Mouse (Mus musculus) intestine, postnatal 0 days (tissue): ENCODE data around the gene Spata13. TPM values are rescaled to one million over a fixed set of nuclear protein-coding genes. Genes with fewer than 3 reads are reported as not detected.

ENCODE experiments used
- ATAC-seq: fragments of 200-750 bp; cut with Nextera tagmentation; 2 replicates; pipeline ENCODE4 v1.8.0; 2017; ENCODE audit warnings: mild to moderate bottlenecking, moderate TSS enrichment, moderate library complexity
- H3K27ac ChIP-seq: fragments of 300-500 bp; sonication (generic); 2 replicates; pipeline ENCODE4 v1.5.1; 2014; ENCODE audit warnings: mild to moderate bottlenecking, low read depth, low read length, moderate library complexity
- H3K27me3 ChIP-seq: fragments of 300-500 bp; sonication (generic); replicated peaks from 2 replicates; pipeline ENCODE4 v1.6.1; 2014; ENCODE audit warnings: low read length, mixed read lengths; ENCODE audit not compliant: control insufficient read depth, insufficient read depth
- H3K36me3 ChIP-seq: fragments of 300-500 bp; sonication (generic); 2 replicates; pipeline ENCODE4 v1.6.1; 2014; ENCODE audit warnings: mild to moderate bottlenecking, moderate library complexity; ENCODE audit not compliant: control insufficient read depth, insufficient read depth
- H3K4me1 ChIP-seq: fragments of 300-500 bp; sonication (generic); replicated peaks from 2 replicates; pipeline ENCODE4 v1.6.1; 2014; ENCODE audit warnings: antibody characterized with exemption, low read length, mixed read lengths; ENCODE audit not compliant: control insufficient read depth, insufficient read depth
- H3K4me2 ChIP-seq: fragments of 300-500 bp; sonication (generic); replicated peaks from 2 replicates; pipeline ENCODE4 v1.6.1; 2014; ENCODE audit warnings: low read depth, mild to moderate bottlenecking, moderate library complexity
- H3K4me3 ChIP-seq: fragments of 300-500 bp; sonication (generic); 2 replicates; pipeline ENCODE4 v1.5.1; 2014; ENCODE audit warnings: low read depth, low read length
- H3K9ac ChIP-seq: fragments of 300-500 bp; sonication (generic); 2 replicates; pipeline ENCODE4 v1.6.1; 2014; ENCODE audit warnings: mild to moderate bottlenecking, low read depth, low read length
- H3K9me3 ChIP-seq: fragments of 300-500 bp; sonication (generic); 2 replicates; pipeline ENCODE4 v1.6.1; 2016; ENCODE audit warnings: mixed run types; ENCODE audit not compliant: control insufficient read depth
- CTCF ChIP-seq: sonication (generic); IDR thresholded peaks from 2 replicates; pipeline ENCODE4 v1.5.1; 2016; ENCODE audit warnings: low read depth, mild to moderate bottlenecking, control low read depth, antibody characterized with exemption, moderate library complexity
- WGBS: fragments of 180-500 bp; shearing (Covaris S2); extraction: QIAGEN DNeasy Blood & Tissue Kit; methylation state at CpG from one replicate; pipeline ENCODE4 v1.1.7; 2014; 5-methylcytosine and 5-hydroxymethylcytosine counted together
- polyA plus RNA-seq: library from polyadenylated mRNA; unstranded; fragments of >200 nt; fragmentation: Nextera tagmentation; extraction: Ambion mirVana; gene quantifications from 2 replicates; pipeline ENCODE4 v1.2.1, GENCODE M21; 2015

Gene Spata13
- polyA plus RNA-seq, 1 experiment from 2014 or later: 10.2 TPM

GRCm38 (mm10) chr14:60747154-60747870 lies 113.5 kb downstream of the Spata13 start:
- TF ChIP-seq CTCF: no peak
- ATAC-seq: no peak
- no peak overlapping the region for H3K4me3 ChIP-seq

GRCm38 (mm10) chr14:60749880-60750279 lies 116.1 kb downstream of the Spata13 start:
- H3K4me3 ChIP-seq: no peak overlapping the region
- no peak overlapping the region; the same call in 1 of the 2 replicates for H3K27ac ChIP-seq
- H3K9ac ChIP-seq: no peak overlapping the region
- no peak for ATAC-seq
- H3K27me3 ChIP-seq: no peaks in the 10 kb centered on the region
- no peak for TF ChIP-seq CTCF
- H3K4me2 ChIP-seq: no peak overlapping the region
- H3K36me3 ChIP-seq: peaks cover 75% of the 10 kb centered on the region
- H3K4me1 ChIP-seq: no peaks in the 10 kb centered on the region
- H3K9me3 ChIP-seq: no peaks in the 10 kb centered on the region
- WGBS: 75% methylated on average over 12 of the region's 12 CpGs

More at GRCm38 (mm10) chr14:60747154-60747870, 113.5 kb downstream of the Spata13 start:
- peaks cover 68% of the 10 kb centered on the region for H3K36me3 ChIP-seq
- no peaks in the 10 kb centered on the region for H3K9me3 ChIP-seq
- no peaks in the 10 kb centered on the region for H3K27me3 ChIP-seq
- WGBS: 88% methylated on average over 21 of the region's 21 CpGs
- no peak overlapping the region for H3K4me2 ChIP-seq
- no peak overlapping the region for H3K27ac ChIP-seq
- no peaks in the 10 kb centered on the region; the same call in 1 of the 2 replicates for H3K4me1 ChIP-seq
- H3K9ac ChIP-seq: no peak overlapping the region

- 93% methylated on average over 16 of the region's 16 CpGs for WGBS
- H3K36me3 ChIP-seq: peaks cover 73% of the 10 kb centered on the region
- H3K9ac ChIP-seq: no peak overlapping the region
- TF ChIP-seq CTCF: no peak
- no peak overlapping the region for H3K4me2 ChIP-seq
- H3K4me1 ChIP-seq: no peaks in the 10 kb centered on the region
- H3K27ac ChIP-seq: no peak overlapping the region
- no peaks in the 10 kb centered on the region for H3K9me3 ChIP-seq
- ATAC-seq: no peak
- no peaks in the 10 kb centered on the region for H3K27me3 ChIP-seq
- no peak overlapping the region for H3K4me3 ChIP-seq
These were observed 117.8 kb downstream of the Spata13 start for GRCm38 (mm10) chr14:60751581-60751980.

GRCm38 (mm10) chr14:60752892-60753800 lies 119.3 kb downstream of the Spata13 start:
- 85% methylated on average over 14 of the region's 14 CpGs for WGBS
- Histone ChIP-seq H3K4me3 (no peak overlapping the region), H3K9me3 (no peaks in the 10 kb centered on the region), H3K4me2 (no peak overlapping the region), H3K4me1 (no peaks in the 10 kb centered on the region), H3K36me3 (peaks cover 71% of the 10 kb centered on the region), H3K27me3 (no peaks in the 10 kb centered on the region), H3K9ac (no peak overlapping the region), H3K27ac (no peak overlapping the region)
- ATAC-seq: no peak
- TF ChIP-seq CTCF: no peak

- whole genome bisulfite sequencing: 95% methylated on average over 10 of the region's 10 CpGs
- no peak overlapping the region for H3K4me3 ChIP-seq
- no peaks in the 10 kb centered on the region for H3K9me3 ChIP-seq
- ATAC-seq: no peak
- H3K4me2 ChIP-seq: no peak overlapping the region
- no peaks in the 10 kb centered on the region for H3K27me3 ChIP-seq
- H3K27ac ChIP-seq: no peak overlapping the region
- TF ChIP-seq CTCF: no peak
- H3K9ac ChIP-seq: no peak overlapping the region
- H3K36me3 ChIP-seq: peaks cover 74% of the 10 kb centered on the region
- H3K4me1 ChIP-seq: no peaks in the 10 kb centered on the region
These were observed 120.0 kb downstream of the Spata13 start for GRCm38 (mm10) chr14:60753801-60754126.

- Histone ChIP-seq H3K4me2 (no peak overlapping the region), H3K9me3 (no peaks in the 10 kb centered on the region), H3K9ac (no peak overlapping the region), H3K4me1 (no peaks in the 10 kb centered on the region), H3K27ac (no peak overlapping the region), H3K36me3 (peaks cover 67% of the 10 kb centered on the region), H3K4me3 (no peak overlapping the region), H3K27me3 (no peaks in the 10 kb centered on the region)
- WGBS: over 99% methylated on average over 5 of the region's 5 CpGs
- no peak for ATAC-seq
- TF ChIP-seq CTCF: no peak
These were observed 120.9 kb downstream of the Spata13 start for GRCm38 (mm10) chr14:60754656-60755055.
